31 mouse cellular contexts compared by ENCODE assay signal in genomic region chr11:50387697-50388096, GRCm38 (mm10). TPM values are rescaled to one million over a fixed set of nuclear protein-coding genes. Genes with fewer than 3 reads are reported as not detected.
DNase-seq lines count a peak whose midpoint lies in the region; ATAC-seq and TF ChIP-seq lines count a peak whose summit lies in the region.
"Had no signal": no experiment of that assay in that cellular context is flagged by ENCODE, and none has a peak within 500 bp of the region (broad histone marks: within the 10 kb centered on the region; RNA-seq: fewer than 3 reads in every experiment).

No protein-coding gene starts in this region.

- intact Hi-C loops in heart, adult 2 months (cut with DNase I): no loop called here

- H3K4me1 ChIP-seq in heart, adult 2 months (ENCODE audit: control insufficient read depth, insufficient read depth, low read length): no peaks in the 10 kb centered on the region
- H3K4me1 ChIP-seq in hindbrain, embryonic 11.5 days (replicated peaks; ENCODE audit: control insufficient read depth, insufficient read depth, low read length): no peaks in the 10 kb centered on the region
- H3K4me1 ChIP-seq in hindbrain, postnatal 0 days (ENCODE audit: insufficient read depth, low read length): no peaks in the 10 kb centered on the region
- no peaks in the 10 kb centered on the region for H3K4me1 ChIP-seq in lung, embryonic 14.5 days (ENCODE audit: insufficient read depth)
- H3K4me1 ChIP-seq: embryonic facial prominence, embryonic 13.5 days; forebrain, embryonic 12.5 days; hindbrain, embryonic 12.5 days; limb, embryonic 13.5 days had no signal

- H3K9me3 ChIP-seq in hindbrain, embryonic 11.5 days (ENCODE audit: control insufficient read depth, low read length): no peaks in the 10 kb centered on the region
- H3K9me3 ChIP-seq in hindbrain, postnatal 0 days (ENCODE audit: low read length): no peaks in the 10 kb centered on the region
- H3K9me3 ChIP-seq in lung, embryonic 14.5 days (ENCODE audit: low read depth, low read length): no peaks in the 10 kb centered on the region
- H3K9me3 ChIP-seq: embryonic facial prominence, embryonic 13.5 days; forebrain, embryonic 12.5 days; hindbrain, embryonic 12.5 days; limb, embryonic 13.5 days had no signal

- TF ChIP-seq CTCF in heart, adult 2 months (IDR thresholded peaks at IDR 0.05): no peak
- TF ChIP-seq CTCF in hindbrain, postnatal 0 days (IDR thresholded peaks at IDR 0.05; ENCODE audit: low read depth): no peak
- no peak for TF ChIP-seq CTCF in lung, embryonic 14.5 days (IDR thresholded peaks at IDR 0.05; ENCODE audit: low read depth)

- no peaks in the 10 kb centered on the region for H3K79me2 ChIP-seq in heart, adult 2 months (replicated peaks; ENCODE audit: control insufficient read depth, insufficient read depth, low read length)

- no peak for TF ChIP-seq POLR2A in heart, adult 2 months (IDR thresholded peaks at IDR 0.05; ENCODE audit: insufficient read depth, low read depth, low read length)

- no peak overlapping the region for H3K9ac ChIP-seq in heart, adult 2 months (ENCODE audit: low read depth, low read length)
- no peak overlapping the region for H3K9ac ChIP-seq in hindbrain, embryonic 11.5 days (ENCODE audit: low read depth, low read length)
- H3K9ac ChIP-seq in hindbrain, postnatal 0 days (replicated peaks; ENCODE audit: low read length): no peak overlapping the region
- no peak overlapping the region for H3K9ac ChIP-seq in lung, embryonic 14.5 days
- H3K9ac ChIP-seq: embryonic facial prominence, embryonic 13.5 days; forebrain, embryonic 12.5 days; hindbrain, embryonic 12.5 days; limb, embryonic 13.5 days; liver, embryonic 14.5 days had no signal

- no peak for TF ChIP-seq EP300 in heart, adult 2 months (IDR thresholded peaks at IDR 0.05; ENCODE audit: insufficient read depth, low read depth, low read length)

- no peak overlapping the region for H3K27ac ChIP-seq in heart, adult 2 months
- no peak overlapping the region for H3K27ac ChIP-seq in hindbrain, embryonic 11.5 days (ENCODE audit: low read depth, low read length)
- no peak overlapping the region for H3K27ac ChIP-seq in hindbrain, postnatal 0 days
- H3K27ac ChIP-seq in lung, embryonic 14.5 days (ENCODE audit: low read depth): no peak overlapping the region
- H3K27ac ChIP-seq: forebrain, embryonic 12.5 days; hindbrain, embryonic 12.5 days; layer of hippocampus, adult 2 months; left cerebral cortex, adult 2 months; limb, embryonic 13.5 days; liver, embryonic 14.5 days had no signal

- WGBS in heart, adult 2 months: 64% methylated on average over 4 of the region's 4 CpGs
- 89% methylated on average over 4 of the region's 4 CpGs for WGBS in hindbrain, embryonic 11.5 days
- WGBS in hindbrain, postnatal 0 days: 90% methylated on average over 4 of the region's 4 CpGs
- WGBS in lung, embryonic 14.5 days: 75% methylated on average over 4 of the region's 4 CpGs

- peak; percentile 12; the same call in 1 of the 2 replicates for ATAC-seq in hindbrain, embryonic 11.5 days (ENCODE audit: low FRiP score)
- no peak for ATAC-seq in hindbrain, postnatal 0 days
- 0 out of 2 replicates have a peak, but pooled peaks have one; percentile 2 for ATAC-seq in lung, embryonic 14.5 days (ENCODE audit: insufficient read depth)
- ATAC-seq in granulocyte monocyte progenitor cell, adult 5-6 weeks (replicated peaks; ENCODE audit: poor library complexity, severe bottlenecking): 0 out of 2 replicates have a peak, but pooled peaks have one; percentile 7
- ATAC-seq: activated CD4-positive, CD25-positive, alpha-beta regulatory T cell, adult 4 months; inflammation-experienced regulatory T-cells, adult 6 months had no signal

- DNase-seq in heart, adult 11 months: peak; percentile 51
- no peak for DNase-seq in heart, adult 2 months
- DNase-seq in hindbrain, embryonic 11.5 days (ENCODE audit: low spot score): no peak
- DNase-seq in hindbrain, postnatal 0 days (ENCODE audit: low spot score): no peak
- no peak for DNase-seq in lung, embryonic 14.5 days
- DNase-seq in lung, postnatal 14 days: no peak
- DNase-seq: adrenal gland, adult 2 months; B cell, adult 2 months; cerebellum, adult 2 months; cerebellum, postnatal 36 days; gastrocnemius, postnatal 14 days; heart, postnatal 14 days; kidney, adult 2 months; kidney, postnatal 36 days; lung, adult 2 months; thymus, adult 2 months had no signal

- H3K27me3 ChIP-seq in heart, adult 2 months (ENCODE audit: control insufficient read depth, insufficient read depth, low read length): no peaks in the 10 kb centered on the region
- no peaks in the 10 kb centered on the region for H3K27me3 ChIP-seq in hindbrain, embryonic 11.5 days (ENCODE audit: control insufficient read depth, insufficient read depth, low read length)
- no peaks in the 10 kb centered on the region for H3K27me3 ChIP-seq in hindbrain, postnatal 0 days (ENCODE audit: insufficient read depth, low read length)
- no peaks in the 10 kb centered on the region for H3K27me3 ChIP-seq in lung, embryonic 14.5 days (ENCODE audit: insufficient read depth, low read length)
- H3K27me3 ChIP-seq: embryonic facial prominence, embryonic 13.5 days; forebrain, embryonic 12.5 days; hindbrain, embryonic 12.5 days; limb, embryonic 13.5 days had no signal

- H3K36me3 ChIP-seq in heart, adult 2 months (ENCODE audit: control insufficient read depth, insufficient read depth, low read length): peaks cover 32% of the 10 kb centered on the region
- H3K36me3 ChIP-seq in hindbrain, embryonic 11.5 days (ENCODE audit: control insufficient read depth, insufficient read depth, low read length): 0 out of 2 replicates have a peak, but pooled peaks cover 4% of the 10 kb centered on the region
- peaks cover 41% of the 10 kb centered on the region for H3K36me3 ChIP-seq in hindbrain, postnatal 0 days (ENCODE audit: insufficient read depth, low read length)
- peaks cover 64% of the 10 kb centered on the region for H3K36me3 ChIP-seq in lung, embryonic 14.5 days (ENCODE audit: insufficient read depth)

- H3K4me2 ChIP-seq in hindbrain, embryonic 11.5 days (replicated peaks; ENCODE audit: low read depth, low read length): no peak overlapping the region
- no peak overlapping the region for H3K4me2 ChIP-seq in hindbrain, postnatal 0 days (ENCODE audit: low read depth, low read length)
- H3K4me2 ChIP-seq in lung, embryonic 14.5 days: no peak overlapping the region
- H3K4me2 ChIP-seq: embryonic facial prominence, embryonic 13.5 days; forebrain, embryonic 12.5 days; hindbrain, embryonic 12.5 days; limb, embryonic 13.5 days; midbrain, embryonic 11.5 days had no signal

- no peak overlapping the region for H3K4me3 ChIP-seq in heart, adult 2 months
- H3K4me3 ChIP-seq in hindbrain, embryonic 11.5 days (ENCODE audit: low read depth, low read length): no peak overlapping the region
- H3K4me3 ChIP-seq in hindbrain, postnatal 0 days (ENCODE audit: low read length): no peak overlapping the region
- H3K4me3 ChIP-seq in lung, embryonic 14.5 days (ENCODE audit: low read depth, low read length): no peak overlapping the region
- H3K4me3 ChIP-seq: embryonic facial prominence, embryonic 13.5 days; forebrain, embryonic 12.5 days; hindbrain, embryonic 12.5 days; layer of hippocampus, adult 2 months; left cerebral cortex, adult 2 months; limb, embryonic 13.5 days had no signal

RNA-seq across cellular contexts. Expression of gene Hnrnph1, which starts 10.9 kb away (rescaled TPM):
- total RNA-seq in heart, adult 2 months (2021): 100 to 1,000 TPM; 110 to 114 TPM
- 56.3 and 103 TPM in 2 replicates for polyA plus RNA-seq in heart, adult 2 months (2012; rRNA removed)
- polyA plus RNA-seq in hindbrain, embryonic 11.5 days (2014; fragmentation: Nextera tagmentation; extraction: Ambion mirVana): 854 and 865 TPM in 2 replicates
- 171 and 176 TPM in 2 replicates for total RNA-seq in hindbrain, postnatal 0 days (2014; rRNA removed)
- 244 and 249 TPM in 2 replicates for polyA plus RNA-seq in hindbrain, postnatal 0 days (2015; fragmentation: Nextera tagmentation; extraction: Ambion mirVana)
- polyA plus RNA-seq in lung, embryonic 14.5 days (2014; fragmentation: Nextera tagmentation; extraction: Ambion mirVana): 573 and 582 TPM in 2 replicates
- total RNA-seq in granulocyte monocyte progenitor cell, adult 5-6 weeks (2014; fragmentation: Nextera tagmentation): 644 and 818 TPM in 2 replicates
- total RNA-seq in granulocyte monocyte progenitor cell, adult 5-6 weeks (2017): 838 and 1,051 TPM in 2 replicates

RNA-seq across cellular contexts. Expression of gene Cby3, which starts 33.4 kb away (rescaled TPM):
- not detected for total RNA-seq in heart, adult 2 months (2021)
- 0.29 TPM in 1 of 2 replicates, not detected in the other for polyA plus RNA-seq in heart, adult 2 months (2012; rRNA removed)
- 0.22 and 0.51 TPM in 2 replicates for polyA plus RNA-seq in hindbrain, embryonic 11.5 days (2014; fragmentation: Nextera tagmentation; extraction: Ambion mirVana)
- 0.47 TPM in 1 of 2 replicates, not detected in the other for total RNA-seq in hindbrain, postnatal 0 days (2014; rRNA removed)
- polyA plus RNA-seq in hindbrain, postnatal 0 days (2015; fragmentation: Nextera tagmentation; extraction: Ambion mirVana): 1.2 and 1.5 TPM in 2 replicates
- polyA plus RNA-seq in lung, embryonic 14.5 days (2014; fragmentation: Nextera tagmentation; extraction: Ambion mirVana): 0.37 and 0.66 TPM in 2 replicates
- total RNA-seq in granulocyte monocyte progenitor cell, adult 5-6 weeks (2014; fragmentation: Nextera tagmentation): not detected in 2 replicates
- total RNA-seq in granulocyte monocyte progenitor cell, adult 5-6 weeks (2017): not detected in 2 replicates
- total RNA-seq: adrenal gland, adult 2 months; adrenal gland, postnatal 4 days; gastrocnemius, postnatal 14 days; heart, adult 8-10 months; heart, postnatal 14 days; layer of hippocampus, postnatal 14 days; left cerebral cortex, adult 2 months; monocyte, adult 5-6 weeks had no signal
- polyA plus RNA-seq: activated CD4-positive, CD25-positive, alpha-beta regulatory T cell, adult 4 months; adrenal gland, adult 2 months; forebrain, embryonic 12.5 days; inflammation-experienced regulatory T-cells, adult 6 months; liver, embryonic 14.5 days; midbrain, embryonic 11.5 days had no signal

RNA-seq across cellular contexts. Expression of gene Rufy1, which starts 43.2 kb away (rescaled TPM):
- total RNA-seq in heart, adult 2 months (2021): 10 to 100 TPM; 27.6 to 30.4 TPM
- polyA plus RNA-seq in heart, adult 2 months (2012; rRNA removed): 26.0 and 41.4 TPM in 2 replicates
- polyA plus RNA-seq in hindbrain, embryonic 11.5 days (2014; fragmentation: Nextera tagmentation; extraction: Ambion mirVana): 25.9 and 29.9 TPM in 2 replicates
- 12.3 and 15.1 TPM in 2 replicates for total RNA-seq in hindbrain, postnatal 0 days (2014; rRNA removed)
- polyA plus RNA-seq in hindbrain, postnatal 0 days (2015; fragmentation: Nextera tagmentation; extraction: Ambion mirVana): 17.6 and 19.8 TPM in 2 replicates
- polyA plus RNA-seq in lung, embryonic 14.5 days (2014; fragmentation: Nextera tagmentation; extraction: Ambion mirVana): 24.4 and 25.9 TPM in 2 replicates
- total RNA-seq in granulocyte monocyte progenitor cell, adult 5-6 weeks (2014; fragmentation: Nextera tagmentation): 42.1 and 52.7 TPM in 2 replicates
- 34.6 and 48.3 TPM in 2 replicates for total RNA-seq in granulocyte monocyte progenitor cell, adult 5-6 weeks (2017)
